Mouse (Mus musculus): Measurements from ENCODE around the gene Rpap1. TPM values are rescaled to one million over a fixed set of nuclear protein-coding genes. Genes with fewer than 3 reads are reported as not detected.
A peak's percentile ranks its signal among the peaks of the same experiment; 100 is the strongest.

Rpap1 gene
- 10 to 100 TPM; 17.7 to 20.2 TPM for total RNA-seq (2021)

GRCm38 (mm10) chr2:119787206-119787883, at the start of gene Rpap1:
Gene Rpap1 (minus strand): TSS chr2:119787537.
- intact Hi-C loops (cut with DNase I) = loop anchor here (5.0 kb wide), 1 partner anchor 45 kb away; no protein-coding TSS in a partner anchor
- DNase-seq (ENCODE audit: low spot score in 2 of 2) = peak; percentile 89 to 90

GRCm38 (mm10) chr2:119834231-119834630, 46.9 kb upstream of the Rpap1 start:
- no peak for DNase-seq (ENCODE audit: low spot score in 2 of 2)
- intact Hi-C loops (cut with DNase I) = loop anchor here (5.0 kb wide), 1 partner anchor 47 kb away; the partner anchor contains the start of gene Rpap1

GRCm38 (mm10) chr2:119830579-119830978, 43.2 kb upstream of the Rpap1 start:
- no peak for DNase-seq (ENCODE audit: low spot score in 2 of 2)
- intact Hi-C loops (cut with DNase I) = loop anchor here (5.0 kb wide), 1 partner anchor 43 kb away; the partner anchor contains the start of gene Rpap1

GRCm38 (mm10) chr2:119821136-119821535, 33.8 kb upstream of the Rpap1 start:
- peak; percentile 47 to 58 for DNase-seq (ENCODE audit: low spot score in 2 of 2)

GRCm38 (mm10) chr2:119818668-119819272, 31.4 kb upstream of the Rpap1 start:
- no peak for DNase-seq (ENCODE audit: low spot score in 2 of 2)
- intact Hi-C loops (cut with DNase I) = no loop called here

More at GRCm38 (mm10) chr2:119821136-119821535, 33.8 kb upstream of the Rpap1 start:
- intact Hi-C loops (cut with DNase I) = no loop called here

- peak; percentile 36 to 55 for DNase-seq (ENCODE audit: low spot score in 2 of 2)
- intact Hi-C loops (cut with DNase I) = no loop called here
These were observed 29.7 kb upstream of the Rpap1 start for GRCm38 (mm10) chr2:119817047-119817446.

GRCm38 (mm10) chr2:119816611-119817010, 29.3 kb upstream of the Rpap1 start:
- no peak for DNase-seq (ENCODE audit: low spot score in 2 of 2)
- intact Hi-C loops (cut with DNase I) = no loop called here

- intact Hi-C loops (cut with DNase I) = loop anchor here (2.0 to 5.0 kb wide), 2 partner anchors 14 to 72 kb away; partner anchors contain the start of gene Itpka
- peak; percentile 66 to 91 for DNase-seq (ENCODE audit: low spot score in 2 of 2)
These were observed 27.1 kb upstream of the Rpap1 start for GRCm38 (mm10) chr2:119814376-119814933.

- intact Hi-C loops (cut with DNase I) = loop anchor here (5.0 kb wide), 1 partner anchor 69 kb away; the partner anchor contains the start of gene Itpka
- DNase-seq (ENCODE audit: low spot score in 2 of 2) = peak; percentile 36 to 94
These were observed 24.3 kb upstream of the Rpap1 start for GRCm38 (mm10) chr2:119811490-119812146.

- intact Hi-C loops (cut with DNase I) = loop anchor here (5.0 kb wide), 1 partner anchor 69 kb away; the partner anchor contains the start of gene Itpka
- DNase-seq (ENCODE audit: low spot score in 2 of 2) = peak; percentile 17 to 77
These were observed 23.6 kb upstream of the Rpap1 start for GRCm38 (mm10) chr2:119810890-119811289.

GRCm38 (mm10) chr2:119808881-119809280, 21.5 kb upstream of the Rpap1 start:
- DNase-seq (ENCODE audit: low spot score in 2 of 2) = no peak
- intact Hi-C loops (cut with DNase I) = no loop called here

- no peak for DNase-seq (ENCODE audit: low spot score in 2 of 2)
These were observed 21.1 kb upstream of the Rpap1 start for GRCm38 (mm10) chr2:119808438-119808837.

GRCm38 (mm10) chr2:119805536-119805935, 18.2 kb upstream of the Rpap1 start:
- DNase-seq (ENCODE audit: low spot score in 2 of 2) = no peak
- intact Hi-C loops (cut with DNase I) = no loop called here

More at GRCm38 (mm10) chr2:119808438-119808837, 21.1 kb upstream of the Rpap1 start:
- intact Hi-C loops (cut with DNase I) = no loop called here

- peak in 1 of 2 experiments; percentile 25 for DNase-seq (ENCODE audit: low spot score in 2 of 2)
- intact Hi-C loops (cut with DNase I) = loop anchor here (5.0 kb wide), 1 partner anchor 38 kb away; no protein-coding TSS in a partner anchor
These were observed 17.4 kb upstream of the Rpap1 start for GRCm38 (mm10) chr2:119804776-119805175.

GRCm38 (mm10) chr2:119804275-119804628, 16.9 kb upstream of the Rpap1 start:
- intact Hi-C loops (cut with DNase I) = loop anchor here (5.0 kb wide), 1 partner anchor 38 kb away; no protein-coding TSS in a partner anchor
- peak; percentile 10 to 19 for DNase-seq (ENCODE audit: low spot score in 2 of 2)

GRCm38 (mm10) chr2:119803618-119804274, 16.4 kb upstream of the Rpap1 start:
- peak; percentile 55 to 89 for DNase-seq (ENCODE audit: low spot score in 2 of 2)

GRCm38 (mm10) chr2:119802767-119803617, 15.7 kb upstream of the Rpap1 start:
- DNase-seq (ENCODE audit: low spot score in 2 of 2) = peak; percentile 8 to 51
- intact Hi-C loops (cut with DNase I) = loop anchor here (5.0 kb wide), 1 partner anchor 39 kb away; no protein-coding TSS in a partner anchor

More at GRCm38 (mm10) chr2:119803618-119804274, 16.4 kb upstream of the Rpap1 start:
- intact Hi-C loops (cut with DNase I) = loop anchor here (5.0 kb wide), 1 partner anchor 39 kb away; no protein-coding TSS in a partner anchor

All from left cerebral cortex, postnatal 25 days (tissue).